Mouse (Mus musculus): ENCODE measurements at regions not wholly inside any gene's neighbourhood (a gene's known extent, or its start where the extent isn't known, plus 50 kb on each side); places are given as distances from the start of the nearest gene placed in this dataset.
"Not testable (repeated sequence)": the region's sequence is repeated elsewhere in the genome, so short reads cannot be mapped to it uniquely, and the experiment has no call there.

DNA sequence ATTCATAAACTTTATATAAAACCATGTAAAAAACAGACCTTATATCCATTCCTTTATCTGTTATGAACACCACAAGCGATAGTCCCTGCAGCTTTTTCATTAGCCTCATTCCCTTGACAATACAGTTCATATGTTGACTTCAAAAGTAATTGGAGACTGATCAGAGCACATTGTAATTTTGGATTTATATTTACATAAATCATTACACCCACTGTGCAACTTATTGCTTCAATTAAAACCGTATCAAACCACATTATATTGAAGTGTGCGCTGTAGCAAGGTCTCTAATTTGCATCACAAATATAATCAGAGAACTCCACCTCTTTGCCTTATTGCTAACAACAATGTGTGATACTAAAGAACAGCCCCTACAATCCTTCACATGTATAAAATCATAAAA lies 336.2 kb upstream of the Htr2a start:
- WGBS: 86% methylated on average over 3 of the region's 3 CpGs
- ATAC-seq (ENCODE audit: low FRiP score, low TSS enrichment): no peak
- no peaks in the 10 kb centered on the region for H3K27me3 ChIP-seq (ENCODE audit: insufficient read depth, low read length)

DNA sequence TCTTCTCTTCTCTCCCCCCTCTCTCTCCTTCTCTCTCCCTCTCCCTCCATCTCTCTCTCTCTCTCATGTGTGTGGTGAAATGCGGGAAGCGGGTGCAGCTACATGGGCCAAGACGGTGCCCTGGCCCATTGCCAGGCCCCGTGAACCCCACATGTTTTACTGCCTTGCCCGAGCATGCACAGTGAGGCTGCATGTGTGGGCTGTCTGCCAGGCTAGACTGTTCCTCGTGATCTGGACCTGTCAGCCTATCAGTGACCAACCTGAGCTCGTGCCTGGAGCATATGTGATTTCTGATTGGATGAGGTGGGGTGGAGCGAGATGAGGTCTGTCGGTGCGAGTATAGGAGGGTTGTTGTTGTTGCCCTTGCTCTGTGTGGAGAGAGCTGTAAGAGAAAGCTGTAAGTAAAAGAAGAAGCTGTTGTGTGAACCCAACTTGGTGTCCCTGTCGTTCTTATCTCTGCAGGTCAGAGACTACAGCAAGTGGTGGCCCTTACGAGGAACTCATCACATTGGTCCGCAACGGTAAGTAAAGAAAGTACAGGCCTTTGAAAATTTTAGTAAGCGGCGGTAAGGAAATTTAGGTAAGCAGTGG lies 333.8 kb upstream of the Htr2a start:
- no peak overlapping the region for H3K4me3 ChIP-seq (ENCODE audit: low read length)
- no peaks in the 10 kb centered on the region for H3K9me3 ChIP-seq (ENCODE audit: low read length)
- H3K9ac ChIP-seq (replicated peaks; ENCODE audit: low read length): no peak overlapping the region
- no peaks in the 10 kb centered on the region for H3K36me3 ChIP-seq (ENCODE audit: insufficient read depth, low read length)
- ATAC-seq (ENCODE audit: low FRiP score, low TSS enrichment): no peak
- H3K27ac ChIP-seq (ENCODE audit: low read length): no peak overlapping the region
- 86% methylated on average over 16 of the region's 16 CpGs for WGBS
- H3K27me3 ChIP-seq (ENCODE audit: insufficient read depth, low read length): no peaks in the 10 kb centered on the region
- no peaks in the 10 kb centered on the region for H3K4me1 ChIP-seq (ENCODE audit: insufficient read depth, low read length)
- no peak overlapping the region for H3K4me2 ChIP-seq (replicated peaks; ENCODE audit: low read depth, low read length)

More for the DNA sequence above, 336.2 kb upstream of the Htr2a start:
- H3K4me3 ChIP-seq (ENCODE audit: low read length): no peak overlapping the region
- H3K27ac ChIP-seq (ENCODE audit: low read length): no peak overlapping the region
- H3K4me2 ChIP-seq (replicated peaks; ENCODE audit: low read depth, low read length): no peak overlapping the region
- no peaks in the 10 kb centered on the region for H3K36me3 ChIP-seq (ENCODE audit: insufficient read depth, low read length)
- H3K9ac ChIP-seq (replicated peaks; ENCODE audit: low read length): no peak overlapping the region
- no peaks in the 10 kb centered on the region for H3K9me3 ChIP-seq (ENCODE audit: low read length)
- no peaks in the 10 kb centered on the region for H3K4me1 ChIP-seq (ENCODE audit: insufficient read depth, low read length)

DNA sequence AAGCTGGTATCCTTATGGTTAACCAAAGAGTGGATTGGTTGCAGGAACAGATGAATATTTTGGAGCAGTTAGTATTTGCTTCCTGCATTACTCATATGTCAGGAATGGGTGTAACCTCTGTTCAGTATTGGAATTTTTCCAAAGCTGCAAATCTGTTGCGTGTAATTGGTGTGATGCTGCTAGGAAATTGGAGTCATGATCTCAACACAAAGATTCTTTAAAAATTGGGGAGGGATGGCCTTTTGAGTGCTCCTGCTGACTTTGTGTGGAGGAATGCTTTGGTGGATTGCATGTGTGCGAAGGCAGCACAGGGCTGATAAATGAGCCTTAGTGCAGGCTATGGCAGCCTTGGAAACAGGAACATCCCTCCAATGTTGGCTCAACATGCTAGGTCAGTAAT lies 331.2 kb upstream of the Htr2a start:
- H3K4me2 ChIP-seq (replicated peaks; ENCODE audit: low read depth, low read length); ATAC-seq (ENCODE audit: low FRiP score, low TSS enrichment); H3K9me3 ChIP-seq (ENCODE audit: low read length); H3K9ac ChIP-seq (replicated peaks; ENCODE audit: low read length); H3K36me3 ChIP-seq (ENCODE audit: insufficient read depth, low read length); H3K27ac ChIP-seq (ENCODE audit: low read length); H3K4me1 ChIP-seq (ENCODE audit: insufficient read depth, low read length); H3K4me3 ChIP-seq (ENCODE audit: low read length); H3K27me3 ChIP-seq (ENCODE audit: insufficient read depth, low read length): not testable (repeated sequence)
- WGBS: 63% methylated on average over 2 of the region's 2 CpGs

DNA sequence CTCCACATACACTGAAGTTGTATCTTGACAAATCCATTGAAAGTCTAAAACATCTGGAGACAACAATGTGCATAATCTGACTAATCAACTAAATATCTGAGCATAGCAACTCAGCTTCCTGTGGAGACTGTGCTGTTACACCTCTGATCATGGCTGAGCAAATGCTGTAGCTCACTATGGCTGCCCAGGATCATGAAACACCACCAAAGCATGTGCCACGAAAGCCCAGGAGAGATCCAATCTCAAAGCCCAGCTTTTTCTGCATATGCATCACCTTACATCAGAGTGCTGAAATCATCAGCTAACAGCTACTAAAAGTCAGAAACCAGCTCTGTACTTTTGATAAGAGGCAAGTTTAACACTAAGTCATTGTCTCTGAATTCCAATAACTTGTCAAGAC lies 313.3 kb upstream of the Htr2a start:
- H3K4me3 ChIP-seq (ENCODE audit: low read length): no peak overlapping the region
- H3K4me2 ChIP-seq (replicated peaks; ENCODE audit: low read depth, low read length): no peak overlapping the region
- no peak overlapping the region for H3K27ac ChIP-seq (ENCODE audit: low read length)
- ATAC-seq (ENCODE audit: low FRiP score, low TSS enrichment): no peak
- H3K4me1 ChIP-seq (ENCODE audit: insufficient read depth, low read length): no peaks in the 10 kb centered on the region
- no peak overlapping the region for H3K9ac ChIP-seq (replicated peaks; ENCODE audit: low read length)
- WGBS: 72% methylated on average over 1 of the region's 1 CpGs
- H3K36me3 ChIP-seq (ENCODE audit: insufficient read depth, low read length): no peaks in the 10 kb centered on the region
- no peaks in the 10 kb centered on the region for H3K9me3 ChIP-seq (ENCODE audit: low read length)
- no peaks in the 10 kb centered on the region for H3K27me3 ChIP-seq (ENCODE audit: insufficient read depth, low read length)

DNA sequence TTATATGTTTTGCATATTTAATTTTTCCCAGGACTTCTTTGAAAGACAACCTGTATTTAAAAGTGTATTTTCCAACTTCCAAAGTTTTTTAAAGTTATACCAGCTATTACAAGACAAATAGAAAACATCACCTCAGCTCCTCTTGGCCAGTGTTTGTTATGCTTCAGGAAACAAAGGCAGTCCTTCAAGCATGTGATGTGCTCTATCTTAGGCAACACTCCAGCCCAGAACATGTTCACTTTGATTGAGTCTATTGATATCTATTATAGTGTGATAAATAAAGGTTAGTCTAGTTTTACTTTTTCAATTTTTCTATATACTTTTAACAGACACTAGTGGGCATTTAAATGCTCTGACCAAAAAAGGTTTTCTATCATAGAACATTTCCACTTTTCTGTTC lies 289.9 kb upstream of the Htr2a start:
- no peaks in the 10 kb centered on the region for H3K9me3 ChIP-seq (ENCODE audit: low read length)
- no peak overlapping the region for H3K9ac ChIP-seq (replicated peaks; ENCODE audit: low read length)
- H3K36me3 ChIP-seq (ENCODE audit: insufficient read depth, low read length): no peaks in the 10 kb centered on the region
- H3K4me2 ChIP-seq (replicated peaks; ENCODE audit: low read depth, low read length): no peak overlapping the region
- H3K27ac ChIP-seq (ENCODE audit: low read length): no peak overlapping the region
- ATAC-seq (ENCODE audit: low FRiP score, low TSS enrichment): no peak
- no peak overlapping the region for H3K4me3 ChIP-seq (ENCODE audit: low read length)
- H3K27me3 ChIP-seq (ENCODE audit: insufficient read depth, low read length): no peaks in the 10 kb centered on the region
- no peaks in the 10 kb centered on the region for H3K4me1 ChIP-seq (ENCODE audit: insufficient read depth, low read length)

DNA sequence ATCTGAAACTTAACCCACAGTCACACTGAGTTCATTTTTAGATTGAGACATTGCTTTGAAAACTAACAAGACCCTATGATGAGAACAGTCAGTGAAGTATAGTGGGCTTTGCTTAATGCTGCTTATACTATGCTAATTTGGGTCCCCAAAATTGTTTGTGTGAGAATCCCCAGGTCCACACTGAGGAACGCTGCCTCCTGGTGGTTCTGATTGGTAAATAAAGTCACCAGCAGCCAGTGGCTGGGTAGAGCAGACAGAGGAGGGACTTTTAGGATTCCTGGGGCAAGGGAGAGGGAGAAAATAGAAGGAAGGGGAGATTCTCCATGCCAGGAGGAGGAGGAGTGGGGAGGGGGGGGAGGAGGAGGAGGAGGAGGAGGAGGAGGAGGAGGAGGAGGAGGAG lies 288.4 kb upstream of the Htr2a start:
- no peak for ATAC-seq (ENCODE audit: low FRiP score, low TSS enrichment)
- H3K36me3 ChIP-seq (ENCODE audit: insufficient read depth, low read length): no peaks in the 10 kb centered on the region
- no peaks in the 10 kb centered on the region for H3K27me3 ChIP-seq (ENCODE audit: insufficient read depth, low read length)
- no peak overlapping the region for H3K27ac ChIP-seq (ENCODE audit: low read length)
- no peak overlapping the region for H3K4me2 ChIP-seq (replicated peaks; ENCODE audit: low read depth, low read length)
- no peaks in the 10 kb centered on the region for H3K4me1 ChIP-seq (ENCODE audit: insufficient read depth, low read length)
- WGBS: 38% methylated on average over 1 of the region's 1 CpGs
- H3K4me3 ChIP-seq (ENCODE audit: low read length): no peak overlapping the region
- no peaks in the 10 kb centered on the region for H3K9me3 ChIP-seq (ENCODE audit: low read length)
- H3K9ac ChIP-seq (replicated peaks; ENCODE audit: low read length): no peak overlapping the region

DNA sequence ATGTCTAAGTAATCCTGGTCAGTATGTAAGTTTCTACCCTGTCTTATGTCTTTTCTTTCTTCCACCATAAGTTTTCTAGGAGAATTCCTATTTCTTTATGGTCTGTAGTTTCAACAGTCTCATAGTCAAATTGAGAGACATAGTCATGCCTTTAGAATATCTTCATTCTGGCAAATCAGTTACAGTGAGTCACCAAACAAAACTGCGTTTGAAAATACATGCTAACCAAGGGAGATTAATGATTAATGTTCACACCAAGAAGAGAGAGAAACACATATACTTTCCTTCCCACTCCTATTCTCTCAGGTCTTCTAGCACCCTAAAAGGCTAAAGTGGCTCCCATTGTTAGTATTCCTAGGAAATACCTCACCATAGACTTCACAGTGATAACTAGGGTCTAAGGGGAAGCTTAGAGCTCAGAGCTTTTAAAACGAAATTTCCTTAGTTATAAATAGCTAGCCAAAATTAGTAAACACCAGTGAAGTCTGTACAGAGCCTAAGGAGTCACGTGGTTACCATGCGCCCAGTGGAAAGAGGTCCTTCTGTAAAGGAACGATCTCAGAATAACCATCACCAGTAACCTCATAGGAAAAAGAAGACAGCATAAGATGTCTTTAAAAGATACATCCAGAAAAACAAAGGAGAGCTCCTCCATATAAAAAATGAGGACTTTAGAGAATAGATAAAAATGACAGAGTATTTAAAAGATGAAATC lies 281.8 kb upstream of the Htr2a start:
- no peak overlapping the region for H3K4me3 ChIP-seq (ENCODE audit: low read length)
- no peak for ATAC-seq (ENCODE audit: low FRiP score, low TSS enrichment)
- no peaks in the 10 kb centered on the region for H3K36me3 ChIP-seq (ENCODE audit: insufficient read depth, low read length)
- 74% methylated on average over 5 of the region's 5 CpGs for WGBS
- peak overlapping the region; percentile 50; the same call in 1 of the 2 replicates for H3K27ac ChIP-seq (ENCODE audit: low read length)
- no peaks in the 10 kb centered on the region for H3K9me3 ChIP-seq (ENCODE audit: low read length)
- no peak overlapping the region for H3K9ac ChIP-seq (replicated peaks; ENCODE audit: low read length)
- H3K27me3 ChIP-seq (ENCODE audit: insufficient read depth, low read length): no peaks in the 10 kb centered on the region
- H3K4me2 ChIP-seq (replicated peaks; ENCODE audit: low read depth, low read length): no peak overlapping the region
- 0 out of 2 replicates have a peak, but pooled peaks cover 5% of the 10 kb centered on the region for H3K4me1 ChIP-seq (ENCODE audit: insufficient read depth, low read length)

DNA sequence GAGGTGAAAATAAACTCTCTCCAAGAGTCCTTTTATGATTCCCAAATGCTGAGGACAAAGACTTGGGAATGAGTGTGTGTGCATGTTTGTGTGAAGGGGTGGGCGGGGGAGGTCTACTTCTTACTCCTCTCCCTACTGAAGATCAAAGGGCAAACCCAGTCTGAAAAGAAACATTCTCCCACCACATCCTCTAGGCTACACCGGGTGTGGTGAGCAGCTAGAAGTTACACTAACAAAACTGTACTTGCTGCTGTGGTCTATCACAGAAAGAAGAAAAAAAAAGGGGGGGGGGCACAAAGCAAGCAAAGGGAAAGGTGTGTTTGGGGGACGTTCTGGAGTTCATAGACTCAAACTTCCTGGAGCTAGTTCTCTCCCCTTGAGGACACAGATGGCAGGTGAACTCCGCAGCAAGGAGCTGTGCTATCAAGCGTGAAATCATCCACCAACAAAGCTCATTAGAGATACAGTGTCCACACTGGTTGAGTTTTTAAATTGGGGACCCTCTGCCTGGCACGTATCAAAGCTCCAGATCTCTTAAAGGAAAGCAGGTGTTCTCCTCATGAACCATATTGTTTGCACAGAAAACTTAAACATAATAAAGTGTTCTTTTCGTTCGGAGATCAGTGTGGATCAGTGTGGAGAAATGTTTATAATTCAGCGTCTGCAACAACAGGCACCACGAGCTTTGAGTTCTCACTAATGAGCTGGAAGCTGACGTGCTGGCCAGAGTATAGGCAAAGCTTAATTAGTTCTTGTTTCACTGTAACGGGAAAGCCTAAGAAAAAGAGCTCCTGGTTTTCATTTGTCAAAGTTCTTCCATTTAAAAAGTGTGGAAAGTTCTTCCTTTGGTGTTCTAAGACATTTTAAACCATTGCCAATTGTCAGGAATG lies 280.7 kb upstream of the Htr2a start:
- Histone ChIP-seq H3K27ac (ENCODE audit: low read length) (peak overlapping the region; percentile 63; the same call in 1 of the 2 replicates), H3K4me1 (ENCODE audit: insufficient read depth, low read length) (0 out of 2 replicates have a peak, but pooled peaks cover 5% of the 10 kb centered on the region), H3K36me3 (ENCODE audit: insufficient read depth, low read length) (no peaks in the 10 kb centered on the region), H3K9me3 (ENCODE audit: low read length) (no peaks in the 10 kb centered on the region), H3K4me2 (replicated peaks; ENCODE audit: low read depth, low read length) (peak overlapping the region; percentile 31), H3K9ac (replicated peaks; ENCODE audit: low read length) (no peak overlapping the region), H3K27me3 (ENCODE audit: insufficient read depth, low read length) (no peaks in the 10 kb centered on the region), H3K4me3 (ENCODE audit: low read length) (no peak overlapping the region)
- 23% methylated on average over 12 of the region's 12 CpGs for WGBS
- ATAC-seq (ENCODE audit: low FRiP score, low TSS enrichment): peak; percentile 85

DNA sequence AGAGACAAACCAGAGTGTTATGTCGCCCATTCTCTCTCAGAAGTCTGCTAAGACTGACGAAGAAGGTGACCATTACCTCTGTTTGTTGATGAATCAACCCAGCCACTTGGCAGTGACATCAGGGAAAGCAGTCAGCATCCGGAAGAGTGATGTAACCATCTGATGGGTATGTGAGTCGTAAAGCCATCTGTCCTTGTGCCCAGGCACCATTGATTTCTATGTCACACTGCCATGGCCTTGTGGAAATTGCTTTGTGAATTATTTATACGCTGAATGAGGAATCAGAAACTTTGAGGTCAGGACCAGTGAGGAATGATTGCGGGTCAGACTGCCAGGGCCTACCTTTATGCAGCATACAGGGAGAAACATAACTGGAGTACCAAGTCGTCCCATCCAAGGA lies 256.2 kb upstream of the Htr2a start:
- Histone ChIP-seq H3K4me3 (ENCODE audit: low read length) (no peak overlapping the region), H3K4me1 (ENCODE audit: insufficient read depth, low read length) (no peaks in the 10 kb centered on the region), H3K4me2 (replicated peaks; ENCODE audit: low read depth, low read length) (no peak overlapping the region), H3K9ac (replicated peaks; ENCODE audit: low read length) (no peak overlapping the region), H3K36me3 (ENCODE audit: insufficient read depth, low read length) (no peaks in the 10 kb centered on the region), H3K27ac (ENCODE audit: low read length) (no peak overlapping the region), H3K9me3 (ENCODE audit: low read length) (no peaks in the 10 kb centered on the region), H3K27me3 (ENCODE audit: insufficient read depth, low read length) (no peaks in the 10 kb centered on the region)
- WGBS: 83% methylated on average over 7 of the region's 7 CpGs
- no peak for ATAC-seq (ENCODE audit: low FRiP score, low TSS enrichment)

DNA sequence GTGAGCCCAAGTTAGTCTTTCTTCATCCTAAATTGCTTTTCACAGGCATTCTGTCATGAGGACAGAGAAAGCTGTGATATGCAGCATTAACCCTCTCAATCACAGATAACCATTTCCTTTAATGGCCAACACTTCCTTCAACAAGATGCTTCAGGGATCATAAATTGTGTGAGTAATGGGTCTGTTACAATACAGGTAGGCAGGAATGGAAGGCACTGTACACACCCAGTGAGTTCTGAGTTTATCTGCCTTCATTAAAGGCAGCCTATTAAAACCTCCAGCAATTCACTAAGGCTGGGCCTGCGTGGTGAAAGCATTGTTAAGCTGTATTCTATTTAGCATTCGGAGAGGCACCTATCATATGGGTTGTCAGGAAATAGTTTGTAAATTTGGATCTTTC lies 248.2 kb upstream of the Htr2a start:
- Histone ChIP-seq H3K4me3 (ENCODE audit: low read length) (no peak overlapping the region), H3K36me3 (ENCODE audit: insufficient read depth, low read length) (no peaks in the 10 kb centered on the region), H3K4me1 (ENCODE audit: insufficient read depth, low read length) (no peaks in the 10 kb centered on the region), H3K9me3 (ENCODE audit: low read length) (no peaks in the 10 kb centered on the region), H3K9ac (replicated peaks; ENCODE audit: low read length) (no peak overlapping the region), H3K4me2 (replicated peaks; ENCODE audit: low read depth, low read length) (no peak overlapping the region), H3K27ac (ENCODE audit: low read length) (no peak overlapping the region), H3K27me3 (ENCODE audit: insufficient read depth, low read length) (no peaks in the 10 kb centered on the region)
- WGBS: 64% methylated on average over 2 of the region's 2 CpGs
- no peak for ATAC-seq (ENCODE audit: low FRiP score, low TSS enrichment)

Measured in kidney, embryonic 16.5 days (tissue).